Mouse (Mus musculus): Measurements from ENCODE around the gene Tfdp1.
"Not testable (repeated sequence)": the region's sequence is repeated elsewhere in the genome, so short reads cannot be mapped to it uniquely, and the experiment has no call there.

Gene Tfdp1

DNA sequence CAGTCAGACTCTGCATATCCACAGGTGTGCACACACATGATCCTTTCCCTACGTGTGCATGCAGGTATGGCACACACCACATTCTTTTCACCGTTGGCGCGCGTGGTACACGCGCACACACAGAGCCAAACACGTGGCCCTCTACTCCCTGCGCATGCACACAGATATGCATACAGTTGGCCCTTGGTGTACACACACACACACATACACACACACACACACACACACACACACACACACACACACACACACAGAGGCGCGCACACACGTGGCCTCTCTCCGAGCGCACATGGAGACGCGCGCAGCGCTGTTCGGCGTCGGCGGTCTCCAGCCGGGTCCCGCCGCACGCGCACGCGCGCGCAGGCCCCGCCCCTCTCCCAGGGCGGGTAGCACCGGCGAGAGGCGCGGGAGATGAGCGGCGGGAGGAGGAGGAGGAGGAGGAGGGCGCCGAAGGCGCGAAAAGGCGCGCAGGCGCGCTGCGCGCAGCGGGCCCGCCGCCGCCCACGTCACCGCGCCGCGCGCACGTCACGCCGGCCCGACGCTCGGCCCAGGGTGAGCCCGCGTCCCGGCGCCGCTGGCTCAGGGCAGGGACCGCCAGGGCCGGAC, at the start of gene Tfdp1:
Gene Tfdp1 (plus strand): TSS at position 497 of the 606 bp plus-strand sequence.
- peak; percentile 55 to 64 for DNase-seq

DNA sequence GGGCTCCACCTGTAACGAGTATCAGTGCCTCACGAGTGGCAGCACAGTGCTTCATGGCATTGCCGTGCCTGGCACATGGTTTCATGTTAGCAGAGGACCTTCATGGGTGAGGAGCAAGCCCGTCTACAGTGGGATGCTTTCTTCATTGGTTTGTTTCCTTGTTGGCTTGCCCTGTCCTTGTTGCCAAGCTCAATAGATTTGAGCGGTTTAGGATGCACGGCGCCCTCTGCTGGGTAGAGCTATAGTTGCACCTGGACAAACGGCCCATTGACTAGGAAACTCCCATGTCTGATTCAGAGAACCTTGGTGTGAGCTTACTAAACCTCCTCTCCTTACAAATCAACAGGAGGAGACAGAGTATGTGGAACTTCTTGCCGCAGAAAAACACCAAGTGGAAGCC, 46.2 kb upstream of the Tfdp1 start:
- peak; percentile 83 to 84 for DNase-seq

- DNase-seq: no peak
Measured at GRCm38 (mm10) chr8:13293677-13294470, 44.7 kb upstream of the Tfdp1 start.

DNA sequence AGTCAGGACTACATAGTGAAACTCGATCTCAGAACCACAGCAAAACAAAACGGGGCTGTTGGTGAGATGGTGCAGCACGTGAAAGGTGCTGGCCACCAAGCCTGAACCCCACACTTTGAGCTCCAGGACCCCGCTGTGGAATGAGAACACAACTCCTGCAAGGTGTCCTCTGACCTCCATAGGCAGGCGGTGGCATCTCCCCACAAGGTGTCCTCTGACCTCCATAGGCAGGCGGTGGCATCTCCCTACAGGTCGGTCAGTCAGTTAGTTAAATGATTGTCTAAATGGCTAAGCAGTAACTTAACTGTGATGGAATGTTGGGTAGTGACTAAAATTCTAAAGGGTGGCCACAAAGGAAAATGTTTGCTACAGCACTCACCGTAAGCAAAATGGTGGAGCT, 39.0 kb upstream of the Tfdp1 start:
- no peak for DNase-seq

DNA sequence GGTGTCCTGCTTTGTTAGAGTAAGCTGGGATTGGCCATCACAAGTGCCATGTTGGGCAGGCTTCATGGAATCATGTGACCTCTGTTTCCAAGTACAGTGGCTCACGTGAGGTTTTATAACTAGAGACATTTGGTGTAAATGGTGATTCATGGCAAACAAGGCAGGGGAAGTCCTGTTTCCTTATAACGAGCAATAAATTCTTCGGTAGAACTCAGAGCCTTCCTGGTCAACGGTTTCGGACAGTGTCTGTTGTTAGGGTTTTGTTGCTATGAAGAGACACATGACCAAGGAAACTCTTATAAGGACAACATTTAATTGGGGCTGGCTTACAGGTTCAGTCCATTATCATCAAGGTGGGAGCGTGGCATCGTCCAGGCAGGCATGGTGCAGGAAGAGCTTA, 37.5 kb upstream of the Tfdp1 start:
- DNase-seq: no peak

DNA sequence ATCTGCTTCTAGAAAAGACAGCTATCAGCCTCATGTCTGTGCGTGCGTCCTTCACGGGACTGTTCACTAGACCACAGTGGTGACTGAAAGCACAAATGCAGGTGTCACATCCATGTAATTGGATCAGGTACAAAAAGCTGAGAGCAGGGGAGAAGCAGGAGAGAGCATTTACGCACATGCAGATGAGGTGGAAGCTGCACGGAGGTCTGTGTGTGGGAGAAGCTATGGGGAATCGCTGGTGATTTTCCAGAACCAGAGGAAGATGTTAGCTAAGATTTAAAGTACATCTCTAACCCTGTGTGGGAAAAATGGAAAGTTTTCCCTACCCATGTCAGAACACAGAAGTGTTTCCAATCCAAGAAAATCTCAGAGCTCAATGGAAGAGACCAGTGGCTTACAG, 33.1 kb upstream of the Tfdp1 start:
- DNase-seq: no peak

- DNase-seq: no peak
Measured at GRCm38 (mm10) chr8:13305884-13306283, 32.7 kb upstream of the Tfdp1 start.

DNA sequence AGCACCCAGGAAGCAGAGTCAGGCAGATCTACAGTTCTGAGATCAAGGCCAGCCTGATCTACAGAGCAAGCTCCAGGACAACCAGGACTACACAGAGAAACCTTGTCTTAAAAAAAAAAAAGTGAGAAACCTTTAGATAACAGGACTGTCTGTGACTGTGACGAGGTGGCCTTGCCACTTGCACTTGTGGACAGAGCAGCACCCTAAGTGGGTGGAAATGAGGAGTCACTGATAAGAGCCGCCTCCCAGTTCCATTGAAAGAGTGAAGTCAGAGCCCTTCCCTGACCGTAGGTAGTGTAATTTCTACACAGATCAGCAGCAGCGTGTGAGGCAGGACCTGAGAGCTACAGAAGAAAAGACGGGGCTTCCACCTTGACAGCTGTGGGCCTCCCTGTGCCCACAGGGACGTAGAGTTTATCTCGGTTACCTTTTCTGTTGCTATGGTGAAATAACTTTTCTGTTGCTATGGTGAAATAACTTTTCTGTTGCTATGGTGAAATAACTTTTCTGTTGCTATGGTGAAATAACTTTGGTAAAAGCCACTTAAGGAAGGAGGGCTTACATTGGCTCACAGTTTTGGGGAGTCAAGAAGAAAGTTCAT, 32.1 kb upstream of the Tfdp1 start:
- no peak for DNase-seq

DNA sequence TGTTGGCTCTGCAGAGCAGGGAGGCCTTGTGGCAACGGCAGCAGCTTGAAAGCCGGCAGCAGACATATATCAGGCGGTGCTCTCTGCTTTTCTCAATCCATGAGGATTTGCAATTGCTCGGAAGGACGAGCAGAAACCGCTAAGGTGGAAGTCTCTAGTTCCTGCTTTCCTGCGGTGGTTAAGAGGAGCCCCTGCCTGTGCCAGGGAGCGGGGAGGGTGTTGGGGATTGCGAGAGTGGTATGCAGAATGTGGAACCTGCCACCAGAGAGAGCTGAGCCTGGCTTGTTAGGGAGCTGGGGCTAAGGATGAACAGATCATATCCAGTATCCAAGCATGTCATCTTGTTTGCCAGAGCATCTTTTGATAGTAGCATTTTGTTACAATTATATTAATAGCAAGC, 31.6 kb upstream of the Tfdp1 start:
- DNase-seq: no peak

- no peak for DNase-seq
Measured at GRCm38 (mm10) chr8:13314922-13315321, 23.6 kb upstream of the Tfdp1 start.

- DNase-seq: no peak
Measured at GRCm38 (mm10) chr8:13316671-13317070, 21.9 kb upstream of the Tfdp1 start.

- no peak for DNase-seq
Measured at GRCm38 (mm10) chr8:13326598-13326997, 12.0 kb upstream of the Tfdp1 start.

GRCm38 (mm10) chr8:13334671-13335070, 3.9 kb upstream of the Tfdp1 start:
- DNase-seq: no peak

GRCm38 (mm10) chr8:13337245-13337644, 1.3 kb upstream of the Tfdp1 start:
- DNase-seq: not testable (repeated sequence)

- no peak for DNase-seq
Measured at GRCm38 (mm10) chr8:13337678-13338077, 873 bp upstream of the Tfdp1 start.

DNA sequence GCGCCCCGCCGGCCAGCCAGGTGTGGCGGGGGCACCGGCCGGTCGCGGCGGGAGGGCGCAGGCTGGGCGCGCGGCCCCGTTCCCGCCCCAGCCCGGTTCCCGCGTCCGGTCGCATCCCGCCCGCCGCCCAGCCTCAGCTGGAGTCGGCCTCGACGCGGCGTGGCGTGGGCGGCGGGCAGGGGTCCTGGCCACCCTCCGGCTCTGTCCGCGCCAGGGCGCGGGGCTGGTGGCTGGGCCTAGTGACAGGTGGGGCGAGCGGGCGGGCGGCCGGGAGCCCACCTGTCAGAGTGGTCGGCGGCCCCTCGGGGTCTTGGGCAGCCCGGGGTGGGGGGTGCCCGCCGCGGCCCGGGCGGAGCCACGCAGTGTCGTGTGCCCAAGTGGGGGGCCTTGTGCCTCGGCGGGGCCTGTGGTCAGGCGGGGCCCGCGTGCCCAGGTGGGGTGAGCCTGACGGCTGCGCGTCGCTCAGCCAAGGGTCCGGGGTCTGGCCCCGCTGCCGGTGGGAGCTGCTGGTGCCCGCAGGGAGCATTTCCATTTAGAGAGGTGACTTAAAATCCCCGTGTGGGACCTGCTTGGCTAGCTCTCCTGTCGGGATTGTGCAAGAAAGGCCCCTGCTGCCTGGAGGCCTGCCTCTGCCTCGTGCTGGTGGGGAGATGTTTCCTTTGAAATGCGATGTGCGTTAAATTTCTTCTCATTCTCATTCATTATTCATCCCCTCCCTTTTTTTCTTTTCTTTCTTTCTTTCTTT, 522 bp downstream of the Tfdp1 start:
- peak; percentile 12 to 21 for DNase-seq

- no peak for DNase-seq
Measured at GRCm38 (mm10) chr8:13339646-13339990, 1.1 kb downstream of the Tfdp1 start.

GRCm38 (mm10) chr8:13340650-13341049, 2.1 kb downstream of the Tfdp1 start:
- DNase-seq: no peak

DNA sequence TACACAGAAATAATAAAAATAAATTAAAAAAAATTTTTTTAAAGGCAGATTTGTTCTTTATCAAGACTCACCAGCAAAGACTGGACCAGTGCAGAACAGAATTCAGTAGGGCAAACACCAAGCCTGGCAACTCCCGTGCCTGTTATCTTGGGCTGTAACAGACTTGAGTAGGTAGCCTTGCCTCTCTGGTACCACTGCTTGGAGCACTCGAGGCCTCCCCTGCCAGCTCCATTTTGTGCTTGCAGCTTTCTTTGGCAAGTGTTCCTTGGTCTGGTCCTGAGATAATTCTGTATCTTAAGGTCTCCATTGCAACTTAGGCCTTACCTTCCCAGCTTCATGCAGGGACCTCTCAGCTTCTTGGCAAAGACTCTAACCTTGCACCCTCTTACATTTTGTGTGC, 3.8 kb downstream of the Tfdp1 start:
- no peak for DNase-seq

DNA sequence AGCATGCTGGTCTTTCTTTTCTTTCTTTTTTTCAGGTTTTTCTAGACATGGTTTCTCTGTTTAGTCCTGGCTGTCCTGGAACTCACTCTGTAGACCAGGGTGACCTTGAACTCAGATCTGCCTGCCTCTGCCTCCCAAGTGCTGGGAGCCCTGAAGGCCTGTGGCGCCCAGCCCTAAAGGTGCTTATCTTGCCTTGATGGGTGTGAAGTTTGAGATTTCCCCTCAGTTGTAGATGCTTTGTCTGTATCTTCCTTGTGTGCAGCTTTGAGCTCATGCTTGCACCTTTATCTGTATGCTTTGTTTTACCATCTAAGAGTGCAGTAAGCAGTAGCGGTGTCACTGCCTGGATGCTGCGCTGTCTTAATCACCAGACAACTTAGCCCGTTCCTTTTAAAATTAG, 4.6 kb downstream of the Tfdp1 start:
- no peak for DNase-seq

GRCm38 (mm10) chr8:13350052-13350451, 11.5 kb downstream of the Tfdp1 start:
- DNase-seq: no peak

- no peak for DNase-seq
Measured at GRCm38 (mm10) chr8:13351593-13351992, 13.0 kb downstream of the Tfdp1 start.

DNA sequence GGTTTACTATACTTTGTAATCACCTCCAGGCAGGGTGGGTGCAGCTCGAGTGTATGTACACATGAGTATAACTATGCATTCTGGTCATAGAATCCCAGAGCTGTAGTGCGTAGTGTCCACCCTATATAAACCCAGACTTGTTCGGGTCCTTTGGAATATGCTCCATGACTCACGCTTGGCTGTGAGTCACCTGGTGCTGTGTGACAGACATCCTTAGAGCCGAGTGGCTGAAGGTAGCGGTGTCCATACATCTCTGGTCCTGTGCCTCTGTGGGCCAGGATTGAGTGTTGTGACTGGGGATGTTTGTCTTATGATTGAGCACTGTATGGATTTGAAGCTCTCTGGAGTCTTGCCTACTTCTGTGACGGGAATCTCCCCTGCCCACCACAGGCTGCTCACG, 14.1 kb downstream of the Tfdp1 start:
- no peak for DNase-seq

Data from B cell, adult 2 months (primary cell).